ENCODE assay signal across 2 mouse cellular contexts in the genomic region with DNA sequence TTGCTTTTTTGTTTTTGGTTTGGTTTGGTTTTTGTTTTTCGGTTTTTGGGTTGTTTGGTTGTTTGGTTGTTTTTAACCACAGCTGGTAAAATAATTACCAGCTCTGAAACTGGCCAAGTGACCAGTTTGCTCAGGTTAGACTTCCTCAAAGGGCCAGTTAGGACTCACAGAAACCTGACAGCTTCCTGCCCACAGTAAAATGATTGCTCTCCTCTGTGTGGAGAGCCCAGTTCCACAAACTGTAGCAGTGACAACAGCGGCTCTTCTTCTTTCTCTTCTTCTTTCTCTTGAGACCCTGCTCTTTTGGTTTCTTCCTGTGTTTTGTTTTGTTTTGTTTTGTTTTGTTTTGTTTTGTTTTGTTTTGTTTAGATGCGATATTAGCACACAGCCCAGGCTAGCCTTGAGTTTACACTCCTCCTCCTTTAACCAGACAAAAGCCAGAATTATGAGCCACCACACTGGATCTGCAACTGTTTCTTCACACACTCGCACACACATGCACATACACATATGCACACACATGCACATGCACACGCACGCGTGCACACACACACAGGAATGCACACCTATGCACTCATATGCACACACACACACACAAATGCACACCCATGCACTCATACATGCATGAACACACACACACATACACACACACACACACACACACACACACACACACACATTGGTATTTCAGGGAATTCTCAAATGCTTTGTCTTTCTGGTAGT.
TF ChIP-seq lines count a peak whose summit lies in the region.

No protein-coding gene starts in this region.

TF ChIP-seq in CH12.LX, 34 proteins besides CTCF, POLR2A, EP300 and RAD21:
- no peak for TF ChIP-seq USF2 (conservative IDR thresholded peaks at IDR 0.05; ENCODE audit: low read depth, low read length)
- TF ChIP-seq TCF12 (IDR thresholded peaks at IDR 0.05; ENCODE audit: low read depth, low read length) = 0 out of 2 replicates have a peak, but pooled peaks have one; percentile 10
- peak; percentile 60; the same call in 1 of the 2 replicates for TF ChIP-seq BHLHE40 (IDR thresholded peaks at IDR 0.05; ENCODE audit: low read depth, low read length)

TF ChIP-seq in myocyte, 11 proteins besides CTCF, POLR2A, EP300 and RAD21:
- TF ChIP-seq REST (IDR thresholded peaks at IDR 0.05; ENCODE audit: insufficient read depth, insufficient read length) (no peak), CEBPB (IDR thresholded peaks at IDR 0.05; ENCODE audit: insufficient read depth, poor library complexity, severe bottlenecking) (no peak)
